Mouse (Mus musculus) lung, postnatal 10 days (tissue): ENCODE data around the gene Nme9.

Source experiments
- DNase-seq: peaks from one replicate; pipeline ENCODE4 v3.0.0; 2021

Gene Nme9

GRCm38 (mm10) chr9:99437031-99437764, 14.1 kb upstream of the Nme9 start, which contains the start of gene Mras:
TSS of gene Mras (minus strand) at chr9:99437381.
- no peak for DNase-seq

- DNase-seq: no peak
These were observed 13.3 kb upstream of the Nme9 start for GRCm38 (mm10) chr9:99437781-99438565.

- no peak for DNase-seq
These were observed 12.2 kb upstream of the Nme9 start for GRCm38 (mm10) chr9:99439064-99439463.

- no peak for DNase-seq
These were observed 10.3 kb upstream of the Nme9 start for GRCm38 (mm10) chr9:99440941-99441340.

- no peak for DNase-seq
These were observed 9.4 kb upstream of the Nme9 start for GRCm38 (mm10) chr9:99441647-99442433.

- DNase-seq: peak; percentile 34
These were observed 6.6 kb upstream of the Nme9 start for GRCm38 (mm10) chr9:99444590-99445178.

GRCm38 (mm10) chr9:99446259-99446658, 5.0 kb upstream of the Nme9 start:
- DNase-seq: no peak

- DNase-seq: peak; percentile 19
These were observed 4.0 kb upstream of the Nme9 start for GRCm38 (mm10) chr9:99447323-99447722.

- peak; percentile 42 for DNase-seq
These were observed 1.2 kb upstream of the Nme9 start for GRCm38 (mm10) chr9:99449886-99450647.

GRCm38 (mm10) chr9:99454211-99454610, 2.9 kb downstream of the Nme9 start:
- no peak for DNase-seq

- DNase-seq: peak; percentile 59
These were observed 7.4 kb downstream of the Nme9 start for GRCm38 (mm10) chr9:99458529-99459208.

GRCm38 (mm10) chr9:99459730-99460129, 8.5 kb downstream of the Nme9 start:
- DNase-seq: no peak

- no peak for DNase-seq
These were observed 13.6 kb downstream of the Nme9 start for GRCm38 (mm10) chr9:99464876-99465275.

GRCm38 (mm10) chr9:99468572-99468971, 17.3 kb downstream of the Nme9 start:
- DNase-seq: no peak

- DNase-seq: peak; percentile 16
These were observed 18.5 kb downstream of the Nme9 start for GRCm38 (mm10) chr9:99469681-99470273.

GRCm38 (mm10) chr9:99470347-99471092, 19.2 kb downstream of the Nme9 start:
- DNase-seq: no peak

- no peak for DNase-seq
These were observed 20.1 kb downstream of the Nme9 start for GRCm38 (mm10) chr9:99471334-99471733.

GRCm38 (mm10) chr9:99479181-99479711, 28.0 kb downstream of the Nme9 start:
- peak; percentile 21 for DNase-seq

GRCm38 (mm10) chr9:99480764-99481163, 29.5 kb downstream of the Nme9 start:
- DNase-seq: no peak

GRCm38 (mm10) chr9:99483191-99483590, 31.9 kb downstream of the Nme9 start:
- no peak for DNase-seq
